Mouse (Mus musculus) Patski (cell line): ENCODE results near the gene 4930539E08Rik. TPM values are rescaled to one million over a fixed set of nuclear protein-coding genes. Genes with fewer than 3 reads are reported as not detected.

Experiments used
- ATAC-seq: fragments of 100-300 bp; one replicate; pipeline ENCODE4 v1.8.0; 2021
- CTCF ChIA-PET: fragments of 350-600 bp; sonication (Branson Sonifier 250); formaldehyde crosslinking; loops from one replicate; lab custom pipeline; 2022; ENCODE audit warnings: inconsistent platforms; lab: Charles Lee
- POLR2A ChIA-PET: fragments of 350-600 bp; sonication (Branson Sonifier 250); formaldehyde crosslinking; loops from one replicate; lab custom pipeline; 2022; ENCODE audit warnings: antibody characterized with exemption, inconsistent platforms; lab: Charles Lee
- DNase-seq: peaks from one replicate; pipeline ENCODE4 v3.0.0-alpha.2; 2011; ENCODE audit warnings: low read depth, low spot score
- H3K27me3 ChIP-seq: fragments of 371-371 bp; one replicate; pipeline ENCODE4 v1.5.1; 2021
- CTCF ChIP-seq: fragments of 100-300 bp; IDR thresholded peaks from one replicate; pipeline ENCODE4 v1.5.1; 2021
- in situ Hi-C: fragments of 300-500 bp; cut with MboI; formaldehyde crosslinking; loops from 3 replicates; pipeline ENCODE4 v1.11.1; 2018; ENCODE audit warnings: low pct_unique_long_range_greater_than_20kb, mixed read lengths
- polyA plus RNA-seq: library from polyadenylated mRNA; unstranded; gene quantifications from one replicate; pipeline ENCODE4 v1.2.3, GENCODE M21; 2021

Gene 4930539E08Rik
- polyA plus RNA-seq, 1 experiment from 2014 or later: 0.05 TPM

GRCm38 (mm10) chr17:28876331-28876730, 38.8 kb downstream of the 4930539E08Rik start:
- CTCF ChIA-PET: interaction anchor here (1.4 kb wide), 1 partner anchor 51 kb away, joined by 3 read pairs; no protein-coding TSS in a partner anchor
- POLR2A ChIA-PET: no interaction called here
- DNase-seq (no peak), ATAC-seq (no peak)
- no peak for TF ChIP-seq CTCF
- in situ Hi-C loops: no loop called here
- no peaks in the 10 kb centered on the region for H3K27me3 ChIP-seq

- ATAC-seq: no peak
- H3K27me3 ChIP-seq: no peaks in the 10 kb centered on the region
- POLR2A ChIA-PET: interaction anchor here (0.9 kb wide), 1 partner anchor 66 kb away, joined by 3 read pairs; no protein-coding TSS in a partner anchor
- TF ChIP-seq CTCF: no peak
- no peak for DNase-seq
- CTCF ChIA-PET: interaction anchor here (1.4 kb wide), 1 partner anchor 52 kb away, joined by 3 read pairs; no protein-coding TSS in a partner anchor
- in situ Hi-C loops: no loop called here
Measured at GRCm38 (mm10) chr17:28875316-28875715, 39.8 kb downstream of the 4930539E08Rik start.

- no peak for TF ChIP-seq CTCF
- in situ Hi-C loops: no loop called here
- no peak for DNase-seq
- no peak for ATAC-seq
- ChIA-PET CTCF (interaction anchor here (1.4 kb wide), 1 partner anchor 52 kb away, joined by 3 read pairs; no protein-coding TSS in a partner anchor), POLR2A (no interaction called here)
- no peaks in the 10 kb centered on the region for H3K27me3 ChIP-seq
Measured at GRCm38 (mm10) chr17:28874825-28875224, 40.3 kb downstream of the 4930539E08Rik start.

GRCm38 (mm10) chr17:28874216-28874615, 40.9 kb downstream of the 4930539E08Rik start:
- in situ Hi-C loops: no loop called here
- DNase-seq (no peak), ATAC-seq (no peak)
- H3K27me3 ChIP-seq: no peaks in the 10 kb centered on the region
- TF ChIP-seq CTCF: no peak
- CTCF ChIA-PET: interaction anchor here (1.4 kb wide), 1 partner anchor 15 kb away, joined by 3 read pairs; no protein-coding TSS in a partner anchor
- POLR2A ChIA-PET: no interaction called here

- ATAC-seq: no peak
- ChIA-PET CTCF (interaction anchor here (1.1 to 1.7 kb wide), 2 partner anchors 17 to 59 kb away, joined by 3 to 4 read pairs; no protein-coding TSS in a partner anchor), POLR2A (no interaction called here)
- in situ Hi-C loops: no loop called here
- H3K27me3 ChIP-seq: no peaks in the 10 kb centered on the region
- DNase-seq: no peak
- no peak for TF ChIP-seq CTCF
Measured at GRCm38 (mm10) chr17:28872322-28872721, 42.8 kb downstream of the 4930539E08Rik start.

GRCm38 (mm10) chr17:28871831-28872230, 43.3 kb downstream of the 4930539E08Rik start:
- TF ChIP-seq CTCF: no peak
- DNase-seq (no peak), ATAC-seq (no peak)
- ChIA-PET CTCF (interaction anchor here (0.6 to 1.7 kb wide), 3 partner anchors 8 to 59 kb away, joined by 3 to 4 read pairs (median 3); no protein-coding TSS in a partner anchor), POLR2A (no interaction called here)
- in situ Hi-C loops: no loop called here
- H3K27me3 ChIP-seq: no peaks in the 10 kb centered on the region

GRCm38 (mm10) chr17:28870435-28870834, 44.7 kb downstream of the 4930539E08Rik start:
- POLR2A ChIA-PET: no interaction called here
- no peaks in the 10 kb centered on the region for H3K27me3 ChIP-seq
- DNase-seq: no peak
- no peak for TF ChIP-seq CTCF
- in situ Hi-C loops: no loop called here
- CTCF ChIA-PET: interaction anchor here (1.2 to 1.3 kb wide), 2 partner anchors 15 to 39 kb away, joined by 3 read pairs; no protein-coding TSS in a partner anchor
- ATAC-seq: no peak

GRCm38 (mm10) chr17:28869412-28870110, 45.6 kb downstream of the 4930539E08Rik start:
- no peak for TF ChIP-seq CTCF
- no peak for DNase-seq
- no peak for ATAC-seq

GRCm38 (mm10) chr17:28867381-28867780, 47.7 kb downstream of the 4930539E08Rik start:
- no peak for TF ChIP-seq CTCF
- H3K27me3 ChIP-seq: no peaks in the 10 kb centered on the region
- in situ Hi-C loops: no loop called here
- ATAC-seq (no peak), DNase-seq (no peak)
- POLR2A ChIA-PET: no interaction called here
- CTCF ChIA-PET: no interaction called here

More at GRCm38 (mm10) chr17:28869412-28870110, 45.6 kb downstream of the 4930539E08Rik start:
- no peaks in the 10 kb centered on the region for H3K27me3 ChIP-seq
- CTCF ChIA-PET: interaction anchor here (1.2 to 1.3 kb wide), 2 partner anchors 14 to 38 kb away, joined by 3 read pairs; no protein-coding TSS in a partner anchor
- POLR2A ChIA-PET: no interaction called here
- in situ Hi-C loops: no loop called here

GRCm38 (mm10) chr17:28866921-28867320, 48.2 kb downstream of the 4930539E08Rik start:
- ATAC-seq: no peak
- DNase-seq: no peak
- POLR2A ChIA-PET: no interaction called here
- CTCF ChIA-PET: no interaction called here
- in situ Hi-C loops: no loop called here
- no peaks in the 10 kb centered on the region for H3K27me3 ChIP-seq
- no peak for TF ChIP-seq CTCF

- CTCF ChIA-PET: no interaction called here
- H3K27me3 ChIP-seq: no peaks in the 10 kb centered on the region
- in situ Hi-C loops: no loop called here
- POLR2A ChIA-PET: no interaction called here
- no peak for DNase-seq
- no peak for TF ChIP-seq CTCF
- no peak for ATAC-seq
Measured at GRCm38 (mm10) chr17:28864464-28864863, 50.7 kb downstream of the 4930539E08Rik start.
